Mouse (Mus musculus): ENCODE measurements around the gene Strip1.
A peak's percentile ranks its signal among the peaks of the same experiment; 100 is the strongest.

The Strip1 gene

GRCm38 (mm10) chr3:107586504-107586903 lies 45.0 kb downstream of the Strip1 start:
- peak; percentile 33 for DNase-seq

- DNase-seq = no peak
Observed at GRCm38 (mm10) chr3:107583893-107584292, 47.6 kb downstream of the Strip1 start.

- DNase-seq = peak; percentile 24
Observed at GRCm38 (mm10) chr3:107582875-107583767, 48.4 kb downstream of the Strip1 start.

- no peak for DNase-seq
Observed at GRCm38 (mm10) chr3:107582130-107582874, 49.2 kb downstream of the Strip1 start.

- DNase-seq = no peak
Observed at GRCm38 (mm10) chr3:107581103-107582010, 50.1 kb downstream of the Strip1 start.

- DNase-seq = peak; percentile 77
Observed at GRCm38 (mm10) chr3:107579466-107579865, 52.0 kb downstream of the Strip1 start.

- DNase-seq = no peak
Observed at GRCm38 (mm10) chr3:107577810-107578390, 53.6 kb downstream of the Strip1 start.

GRCm38 (mm10) chr3:107576807-107577206 lies 54.7 kb downstream of the Strip1 start:
- no peak for DNase-seq

- no peak for DNase-seq
Observed at GRCm38 (mm10) chr3:107571205-107571604, 60.3 kb downstream of the Strip1 start.

- no peak for DNase-seq
Observed at GRCm38 (mm10) chr3:107568721-107569120, 62.8 kb downstream of the Strip1 start.

- DNase-seq = no peak
Observed at GRCm38 (mm10) chr3:107567766-107568165, 63.7 kb downstream of the Strip1 start.

GRCm38 (mm10) chr3:107565331-107565730 lies 66.2 kb downstream of the Strip1 start:
- DNase-seq = no peak

- DNase-seq = no peak
Observed at GRCm38 (mm10) chr3:107563880-107564279, 67.6 kb downstream of the Strip1 start.

- DNase-seq = no peak
Observed at GRCm38 (mm10) chr3:107562591-107562990, 68.9 kb downstream of the Strip1 start.

Measured in right cerebral cortex, postnatal 4 days (tissue).